Comparison of ENCODE assay signal across 8 mouse cellular contexts in genomic region chr8:70696946-70697345, GRCm38 (mm10). TPM values are rescaled to one million over a fixed set of nuclear protein-coding genes. Genes with fewer than 3 reads are reported as not detected.
DNase-seq lines count a peak whose midpoint lies in the region; ATAC-seq and TF ChIP-seq lines count a peak whose summit lies in the region.

No protein-coding gene starts in this region.

- TF ChIP-seq POLR2A in thymus, adult 2 months (IDR thresholded peaks at IDR 0.05; ENCODE audit: control insufficient read depth, extremely low read depth, insufficient read depth, low read length, poor library complexity) = no peak

- peak overlapping the region; percentile 53 for H3K4me3 ChIP-seq in erythroblast, embryonic 14.5 days (replicated peaks)
- H3K4me3 ChIP-seq in thymus, adult 2 months (ENCODE audit: control insufficient read depth, insufficient read depth, low read length) = no peak overlapping the region
- peak overlapping the region; percentile 23; the same call in 1 of the 2 replicates for H3K4me3 ChIP-seq in limb, embryonic 15.5 days
- H3K4me3 ChIP-seq in stomach, embryonic 16.5 days (replicated peaks; ENCODE audit: low read length) = peak overlapping the region; percentile 32

- peaks cover 8% of the 10 kb centered on the region for H3K27me3 ChIP-seq in erythroblast, embryonic 14.5 days (ENCODE audit: control insufficient read depth)
- H3K27me3 ChIP-seq in thymus, adult 2 months (ENCODE audit: control insufficient read depth, insufficient read depth, low read length) = no peaks in the 10 kb centered on the region
- no peaks in the 10 kb centered on the region for H3K27me3 ChIP-seq in limb, embryonic 15.5 days
- H3K27me3 ChIP-seq in stomach, embryonic 16.5 days (ENCODE audit: control insufficient read depth, insufficient read depth, low read length) = no peaks in the 10 kb centered on the region

- no peak for DNase-seq in thymus, adult 2 months
- DNase-seq in thymus, postnatal 10 days (ENCODE audit: low spot score in 2 of 2) = no peak
- DNase-seq in T-cell, adult 2 months (ENCODE audit: low spot score) = no peak

- peak overlapping the region; percentile 54 for H3K4me2 ChIP-seq in limb, embryonic 15.5 days
- H3K4me2 ChIP-seq in stomach, embryonic 16.5 days (ENCODE audit: low read depth, low read length) = peak overlapping the region; percentile 59

- no peak for TF ChIP-seq CTCF in thymus, adult 2 months (IDR thresholded peaks at IDR 0.05; ENCODE audit: borderline replicate concordance, control insufficient read depth, extremely low read depth, insufficient read depth, low read length, poor library complexity)

- no peak for ATAC-seq in erythroblast, adult 5-6 weeks (replicated peaks; ENCODE audit: low FRiP score, poor library complexity, severe bottlenecking)
- no peak for ATAC-seq in limb, embryonic 15.5 days (ENCODE audit: insufficient number of reproducible peaks, low FRiP score, low TSS enrichment, low read depth)
- ATAC-seq in stomach, embryonic 16.5 days (ENCODE audit: insufficient read depth, low FRiP score) = no peak
- no peak for ATAC-seq in erythroid progenitor cell, adult 5-6 weeks (replicated peaks; ENCODE audit: low FRiP score, poor library complexity, severe bottlenecking)

- peaks cover 75% of the 10 kb centered on the region for H3K4me1 ChIP-seq in erythroblast, embryonic 14.5 days (ENCODE audit: control insufficient read depth)
- H3K4me1 ChIP-seq in thymus, adult 2 months (replicated peaks; ENCODE audit: control insufficient read depth, insufficient read depth, low read length) = peaks cover 58% of the 10 kb centered on the region
- H3K4me1 ChIP-seq in limb, embryonic 15.5 days = peaks cover 57% of the 10 kb centered on the region
- peaks cover 45% of the 10 kb centered on the region for H3K4me1 ChIP-seq in stomach, embryonic 16.5 days (ENCODE audit: control insufficient read depth, insufficient read depth, low read length)

- 85% methylated on average over 4 of the region's 4 CpGs for WGBS in thymus, adult 2 months
- 23% methylated on average over 4 of the region's 4 CpGs for whole genome bisulfite sequencing in limb, embryonic 15.5 days
- WGBS in stomach, embryonic 16.5 days = 42% methylated on average over 4 of the region's 4 CpGs

- H3K9ac ChIP-seq in limb, embryonic 15.5 days = no peak overlapping the region
- H3K9ac ChIP-seq in stomach, embryonic 16.5 days (ENCODE audit: low read length) = peak overlapping the region; percentile 69

- peaks cover 4% of the 10 kb centered on the region for H3K36me3 ChIP-seq in erythroblast, embryonic 14.5 days (ENCODE audit: control insufficient read depth)
- no peaks in the 10 kb centered on the region for H3K36me3 ChIP-seq in thymus, adult 2 months (ENCODE audit: control insufficient read depth, insufficient read depth, low read length)
- H3K36me3 ChIP-seq in limb, embryonic 15.5 days = 0 out of 2 replicates have a peak, but pooled peaks cover 5% of the 10 kb centered on the region
- 0 out of 2 replicates have a peak, but pooled peaks cover under 1% of the 10 kb centered on the region for H3K36me3 ChIP-seq in stomach, embryonic 16.5 days (ENCODE audit: control insufficient read depth, insufficient read depth, low read length)

- H3K27ac ChIP-seq in thymus, adult 2 months (ENCODE audit: control insufficient read depth, insufficient read depth, low read length) = peak overlapping the region; percentile 81
- H3K27ac ChIP-seq in limb, embryonic 15.5 days = peak overlapping the region; percentile 98
- peak overlapping the region; percentile 91 for H3K27ac ChIP-seq in stomach, embryonic 16.5 days (ENCODE audit: low read length)

- no peaks in the 10 kb centered on the region for H3K9me3 ChIP-seq in erythroblast, embryonic 14.5 days (ENCODE audit: control insufficient read depth, low read length)
- H3K9me3 ChIP-seq in limb, embryonic 15.5 days = no peaks in the 10 kb centered on the region
- no peaks in the 10 kb centered on the region for H3K9me3 ChIP-seq in stomach, embryonic 16.5 days (replicated peaks; ENCODE audit: control insufficient read depth, low read length)

RNA-seq across cellular contexts. Expression of gene Jund, which starts 1.8 kb away (rescaled TPM):
- 816 and 971 TPM in 2 replicates for polyA plus RNA-seq in erythroblast, embryonic 14.5 days (2012)
- total RNA-seq in erythroblast, adult 5-6 weeks (2015; ENCODE audit: low replicate concordance) = 29.2 and 53.9 TPM in 2 replicates
- 52.2 and 61.9 TPM in 2 replicates for total RNA-seq in erythroblast, adult 5-6 weeks (2017; ENCODE audit: low replicate concordance)
- polyA plus RNA-seq in thymus, adult 2 months (2012; rRNA removed) = 540 and 792 TPM in 2 replicates
- 69.8 and 81.5 TPM in 2 replicates for polyA plus RNA-seq in limb, embryonic 15.5 days (2015; fragmentation: Nextera tagmentation; extraction: Ambion mirVana)
- 22.5 and 30.0 TPM in 2 replicates for polyA plus RNA-seq in stomach, embryonic 16.5 days (2015; fragmentation: Nextera tagmentation; extraction: Ambion mirVana)
- 26.7 and 36.0 TPM in 2 replicates for total RNA-seq in erythroid progenitor cell, adult 5-6 weeks (2015; ENCODE audit: low replicate concordance)
- total RNA-seq in erythroid progenitor cell, adult 5-6 weeks (2017; ENCODE audit: low replicate concordance) = 21.1 and 32.0 TPM in 2 replicates

RNA-seq across cellular contexts. Expression of gene Iqcn, which starts 6.3 kb away (rescaled TPM):
- polyA plus RNA-seq in erythroblast, embryonic 14.5 days (2012) = 0.02 TPM in 1 of 2 replicates, not detected in the other
- not detected in 2 replicates for total RNA-seq in erythroblast, adult 5-6 weeks (2015; ENCODE audit: low replicate concordance)
- not detected in 2 replicates for total RNA-seq in erythroblast, adult 5-6 weeks (2017; ENCODE audit: low replicate concordance)
- 0.19 and 0.28 TPM in 2 replicates for polyA plus RNA-seq in thymus, adult 2 months (2012; rRNA removed)
- 0.04 TPM in 2 replicates for polyA plus RNA-seq in limb, embryonic 15.5 days (2015; fragmentation: Nextera tagmentation; extraction: Ambion mirVana)
- not detected in 2 replicates for polyA plus RNA-seq in stomach, embryonic 16.5 days (2015; fragmentation: Nextera tagmentation; extraction: Ambion mirVana)
- total RNA-seq in erythroid progenitor cell, adult 5-6 weeks (2015; ENCODE audit: low replicate concordance) = not detected in 2 replicates
- not detected in 2 replicates for total RNA-seq in erythroid progenitor cell, adult 5-6 weeks (2017; ENCODE audit: low replicate concordance)

RNA-seq across cellular contexts. Expression of gene Gm3336, which starts 21.4 kb away (rescaled TPM):
- polyA plus RNA-seq in erythroblast, embryonic 14.5 days (2012) = not detected in 2 replicates
- total RNA-seq in erythroblast, adult 5-6 weeks (2015; ENCODE audit: low replicate concordance) = not detected in 2 replicates
- not detected in 2 replicates for total RNA-seq in erythroblast, adult 5-6 weeks (2017; ENCODE audit: low replicate concordance)
- 0.48 and 0.50 TPM in 2 replicates for polyA plus RNA-seq in thymus, adult 2 months (2012; rRNA removed)
- polyA plus RNA-seq in limb, embryonic 15.5 days (2015; fragmentation: Nextera tagmentation; extraction: Ambion mirVana) = not detected in 2 replicates
- 2.0 and 4.2 TPM in 2 replicates for polyA plus RNA-seq in stomach, embryonic 16.5 days (2015; fragmentation: Nextera tagmentation; extraction: Ambion mirVana)
- total RNA-seq in erythroid progenitor cell, adult 5-6 weeks (2015; ENCODE audit: low replicate concordance) = not detected in 2 replicates
- not detected in 2 replicates for total RNA-seq in erythroid progenitor cell, adult 5-6 weeks (2017; ENCODE audit: low replicate concordance)

RNA-seq across cellular contexts. Expression of gene Lsm4, which starts 23.9 kb away (rescaled TPM):
- polyA plus RNA-seq in erythroblast, embryonic 14.5 days (2012) = 70.4 and 88.0 TPM in 2 replicates
- 41.1 and 51.6 TPM in 2 replicates for total RNA-seq in erythroblast, adult 5-6 weeks (2015; ENCODE audit: low replicate concordance)
- total RNA-seq in erythroblast, adult 5-6 weeks (2017; ENCODE audit: low replicate concordance) = 20.9 and 26.2 TPM in 2 replicates
- 192 and 199 TPM in 2 replicates for polyA plus RNA-seq in thymus, adult 2 months (2012; rRNA removed)
- polyA plus RNA-seq in limb, embryonic 15.5 days (2015; fragmentation: Nextera tagmentation; extraction: Ambion mirVana) = 199 and 201 TPM in 2 replicates
- polyA plus RNA-seq in stomach, embryonic 16.5 days (2015; fragmentation: Nextera tagmentation; extraction: Ambion mirVana) = 154 and 173 TPM in 2 replicates
- 86.5 and 93.1 TPM in 2 replicates for total RNA-seq in erythroid progenitor cell, adult 5-6 weeks (2015; ENCODE audit: low replicate concordance)
- 38.4 and 57.6 TPM in 2 replicates for total RNA-seq in erythroid progenitor cell, adult 5-6 weeks (2017; ENCODE audit: low replicate concordance)

RNA-seq across cellular contexts. Expression of gene Pde4c, which starts 26.6 kb away (rescaled TPM):
- polyA plus RNA-seq in erythroblast, embryonic 14.5 days (2012) = 0.02 TPM in 1 of 2 replicates, not detected in the other
- total RNA-seq in erythroblast, adult 5-6 weeks (2015; ENCODE audit: low replicate concordance) = not detected in 2 replicates
- not detected in 2 replicates for total RNA-seq in erythroblast, adult 5-6 weeks (2017; ENCODE audit: low replicate concordance)
- 4.9 and 6.2 TPM in 2 replicates for polyA plus RNA-seq in thymus, adult 2 months (2012; rRNA removed)
- polyA plus RNA-seq in limb, embryonic 15.5 days (2015; fragmentation: Nextera tagmentation; extraction: Ambion mirVana) = 0.05 and 0.16 TPM in 2 replicates
- 0.23 and 0.84 TPM in 2 replicates for polyA plus RNA-seq in stomach, embryonic 16.5 days (2015; fragmentation: Nextera tagmentation; extraction: Ambion mirVana)
- total RNA-seq in erythroid progenitor cell, adult 5-6 weeks (2015; ENCODE audit: low replicate concordance) = 0.72 and 0.84 TPM in 2 replicates
- not detected in 2 replicates for total RNA-seq in erythroid progenitor cell, adult 5-6 weeks (2017; ENCODE audit: low replicate concordance)
